Mouse (Mus musculus): Measurements from ENCODE around the gene Dnm2. TPM values are rescaled to one million over a fixed set of nuclear protein-coding genes. Genes with fewer than 3 reads are reported as not detected.
"Not testable (repeated sequence)": the region's sequence is repeated elsewhere in the genome, so short reads cannot be mapped to it uniquely, and the experiment has no call there.

The Dnm2 gene
- total RNA-seq, 1 experiment from 2014 or later, result 93.2 TPM

- DNase-seq, result no peak
These were observed 30.5 kb downstream of the Dnm2 start for GRCm38 (mm10) chr9:21455103-21455770.

GRCm38 (mm10) chr9:21456246-21456929 lies 31.7 kb downstream of the Dnm2 start:
- no peak for DNase-seq

- DNase-seq, result no peak
These were observed 32.4 kb downstream of the Dnm2 start for GRCm38 (mm10) chr9:21456930-21457634.

- no peak for DNase-seq
These were observed 34.1 kb downstream of the Dnm2 start for GRCm38 (mm10) chr9:21458821-21459220.

- no peak for DNase-seq
These were observed 35.8 kb downstream of the Dnm2 start for GRCm38 (mm10) chr9:21460400-21460940.

- DNase-seq, result peak; percentile 89
These were observed 38.5 kb downstream of the Dnm2 start for GRCm38 (mm10) chr9:21463138-21463590.

- peak; percentile 33 for DNase-seq
These were observed 39.3 kb downstream of the Dnm2 start for GRCm38 (mm10) chr9:21463766-21464564.

GRCm38 (mm10) chr9:21464565-21464928 lies 39.8 kb downstream of the Dnm2 start:
- not testable (repeated sequence) for DNase-seq

GRCm38 (mm10) chr9:21469032-21470024 lies 44.6 kb downstream of the Dnm2 start:
- peak; percentile 72 for DNase-seq

GRCm38 (mm10) chr9:21472913-21473312 lies 48.2 kb downstream of the Dnm2 start:
- no peak for DNase-seq

GRCm38 (mm10) chr9:21477707-21478106 lies 53.0 kb downstream of the Dnm2 start:
- no peak for DNase-seq

- no peak for DNase-seq
These were observed 59.4 kb downstream of the Dnm2 start for GRCm38 (mm10) chr9:21484065-21484464.

GRCm38 (mm10) chr9:21488246-21488645 lies 63.5 kb downstream of the Dnm2 start:
- DNase-seq, result not testable (repeated sequence)

- DNase-seq, result no peak
These were observed 66.0 kb downstream of the Dnm2 start for GRCm38 (mm10) chr9:21490696-21491095.

- no peak for DNase-seq
These were observed 69.2 kb downstream of the Dnm2 start for GRCm38 (mm10) chr9:21493907-21494306.

- peak; percentile 45 for DNase-seq
These were observed 70.0 kb downstream of the Dnm2 start for GRCm38 (mm10) chr9:21494726-21495125.

- DNase-seq, result peak; percentile 64
These were observed 71.8 kb downstream of the Dnm2 start for GRCm38 (mm10) chr9:21496308-21497049.

GRCm38 (mm10) chr9:21497050-21497542 lies 72.4 kb downstream of the Dnm2 start:
- DNase-seq, result no peak

- no peak for DNase-seq
These were observed 73.0 kb downstream of the Dnm2 start for GRCm38 (mm10) chr9:21497664-21498063.
